Mouse (Mus musculus) 3134 (cell line): ENCODE results near the gene Kalrn.
A peak's percentile ranks its signal among the peaks of the same experiment; 100 is the strongest.

Source experiments
- DNase-seq: peaks from one replicate; pipeline ENCODE4 v3.0.0-alpha.2; 2011; ENCODE audit warnings: low spot score; ENCODE audit not compliant: insufficient read length; ENCODE audit errors: extremely low read depth

Kalrn gene

DNA sequence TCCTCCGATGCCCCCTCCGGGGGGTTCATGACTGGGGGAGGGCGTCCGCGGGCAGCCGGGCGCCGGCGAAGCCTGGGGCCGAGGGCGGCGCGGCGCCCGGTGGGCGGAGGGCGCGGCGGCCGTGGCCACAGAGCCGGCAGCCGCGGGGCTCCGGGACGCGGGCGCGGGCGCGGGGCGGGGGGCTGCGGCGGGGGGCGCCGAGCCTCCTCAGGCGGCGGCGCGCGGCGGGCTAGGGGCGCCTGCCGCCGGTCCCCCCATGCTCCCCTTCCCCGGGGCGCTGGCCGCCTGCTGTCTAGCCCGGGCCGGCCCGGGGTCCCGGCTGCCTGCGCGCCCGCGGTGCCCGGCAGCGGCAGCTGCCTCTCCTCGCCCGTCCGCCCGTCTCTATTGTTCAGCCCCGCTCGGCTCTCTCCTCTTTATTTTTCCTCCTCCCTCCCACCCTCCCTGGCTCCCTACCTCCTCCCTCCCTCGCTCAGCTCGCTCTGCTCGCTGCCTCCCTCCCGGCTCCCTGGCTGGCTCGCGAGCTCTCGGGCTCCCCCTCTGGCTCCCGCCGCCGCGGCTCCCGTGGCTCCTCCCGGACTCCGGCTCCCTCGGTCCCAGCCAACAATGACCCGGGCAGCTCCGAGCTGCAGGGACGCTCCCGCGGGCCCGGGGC is at the start of gene Kalrn:
Gene Kalrn (minus strand): TSS at position 382 of the 652 bp plus-strand sequence.
- DNase-seq, result peak; percentile 93

DNA sequence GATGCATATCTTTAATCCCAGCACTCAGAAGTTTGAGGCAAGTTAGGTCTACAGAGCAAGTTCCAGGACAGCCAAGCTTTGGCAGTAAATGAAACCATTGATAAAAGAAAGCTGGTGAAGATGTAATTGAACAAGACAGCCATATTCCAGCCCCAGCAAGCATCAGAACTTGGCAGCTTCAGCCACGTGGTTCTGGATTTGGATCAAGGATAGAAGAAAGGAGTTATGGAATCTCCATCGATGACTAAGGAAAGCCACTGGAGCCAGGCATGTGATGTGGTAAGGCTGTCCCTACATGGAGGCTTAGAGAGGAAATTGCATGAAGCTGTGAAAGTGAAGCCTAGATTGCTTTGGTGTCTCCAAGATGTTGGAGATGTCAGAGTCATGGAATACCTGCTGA is 40.7 kb upstream of the Kalrn start:
- DNase-seq, result peak; percentile 33

DNA sequence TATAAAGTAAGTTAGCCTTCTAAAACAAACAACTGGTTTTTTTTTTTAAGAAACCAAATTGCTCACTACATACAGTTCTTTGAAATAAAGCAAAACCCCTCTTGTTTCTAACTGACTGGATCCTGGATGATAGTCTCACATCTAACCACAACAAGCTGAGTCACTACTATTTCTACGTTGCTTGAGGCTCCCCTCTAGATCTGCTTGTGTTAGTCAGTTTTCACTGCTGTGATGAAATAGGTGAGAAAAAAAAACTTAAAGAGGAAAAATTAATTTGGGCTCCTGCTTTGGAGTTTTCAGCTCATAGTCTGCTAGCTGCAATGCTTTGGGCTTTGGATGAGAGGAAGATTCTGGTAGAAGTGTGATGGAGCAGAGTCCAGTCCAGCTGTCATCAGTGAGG is 36.8 kb upstream of the Kalrn start:
- peak; percentile 68 for DNase-seq

DNA sequence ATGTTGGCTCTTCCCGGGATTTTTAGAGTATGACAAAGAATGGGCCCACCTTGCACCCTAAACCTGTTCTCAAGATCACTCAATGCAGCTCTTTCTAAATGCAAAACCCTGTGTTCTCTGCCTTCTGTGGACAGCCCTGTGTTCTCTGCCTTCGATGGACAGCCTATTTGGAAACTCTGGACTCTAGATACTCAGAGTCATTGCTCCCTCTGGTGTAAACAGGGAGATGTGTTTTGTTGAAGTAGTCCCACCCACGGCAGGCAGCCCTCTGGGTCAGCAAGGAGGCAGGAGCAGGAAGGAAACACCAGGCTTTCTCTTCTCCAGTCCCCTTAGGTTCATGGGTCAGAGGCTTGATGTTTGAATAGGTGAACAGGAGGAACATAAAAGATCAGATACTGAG is 32.3 kb upstream of the Kalrn start:
- peak; percentile 39 for DNase-seq

DNA sequence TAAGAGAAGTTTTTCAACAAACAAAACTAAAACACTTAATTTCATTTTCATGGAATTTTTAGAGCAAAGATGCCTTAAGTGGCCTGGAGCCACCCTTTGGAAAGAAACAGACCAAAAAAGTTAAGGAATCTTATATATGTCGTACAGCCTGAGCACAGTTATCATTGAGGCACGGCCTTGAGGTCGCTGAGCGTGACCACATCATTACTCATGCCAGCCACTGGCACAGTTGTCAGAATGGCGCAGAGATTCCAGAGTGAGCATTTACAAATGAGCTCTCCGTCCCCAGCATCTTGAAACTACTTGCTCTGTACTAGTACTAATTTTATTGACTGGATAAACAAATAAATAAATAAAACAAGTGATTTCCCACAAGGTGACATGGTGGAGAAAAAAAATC is 30.5 kb upstream of the Kalrn start:
- DNase-seq, result peak; percentile 68

DNA sequence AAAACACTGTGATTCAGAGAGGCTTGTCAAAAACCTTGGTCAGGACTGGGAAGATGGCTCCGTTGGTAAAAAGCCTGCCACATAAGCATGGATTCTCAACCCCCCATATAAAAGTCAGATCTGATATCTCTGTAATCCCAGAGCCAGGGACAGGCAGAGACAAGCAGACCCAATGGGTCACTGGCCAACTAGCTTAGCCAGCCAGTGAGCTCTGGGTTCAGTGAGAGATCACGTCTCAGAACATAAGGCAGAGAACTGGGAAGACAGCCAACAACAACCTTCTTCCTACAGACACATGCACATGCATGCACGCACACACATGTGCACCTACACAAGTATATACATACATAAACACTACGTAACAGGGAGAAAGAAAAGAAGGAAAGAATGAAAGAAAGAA is 29.7 kb upstream of the Kalrn start:
- DNase-seq, result peak; percentile 59

DNA sequence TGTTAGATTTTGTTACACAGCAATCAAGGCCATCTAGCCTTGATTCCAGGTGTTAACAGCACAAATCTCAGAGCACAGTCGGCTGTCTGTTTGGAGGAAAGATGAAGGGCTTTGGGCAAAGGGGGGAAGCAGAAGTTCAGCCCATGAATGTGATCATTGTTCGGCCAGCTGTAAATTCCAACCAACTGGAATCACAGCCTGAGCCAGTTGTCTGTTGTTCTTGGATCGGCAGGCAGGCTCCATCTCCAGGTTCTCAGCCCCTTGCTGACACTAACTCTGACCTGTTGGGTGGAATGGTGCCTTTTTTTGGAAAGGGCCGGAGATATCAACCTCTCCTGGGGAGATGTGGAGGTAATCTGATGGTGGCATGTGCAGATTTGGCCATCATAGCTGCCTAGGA is 28.6 kb upstream of the Kalrn start:
- DNase-seq, result peak; percentile 30

DNA sequence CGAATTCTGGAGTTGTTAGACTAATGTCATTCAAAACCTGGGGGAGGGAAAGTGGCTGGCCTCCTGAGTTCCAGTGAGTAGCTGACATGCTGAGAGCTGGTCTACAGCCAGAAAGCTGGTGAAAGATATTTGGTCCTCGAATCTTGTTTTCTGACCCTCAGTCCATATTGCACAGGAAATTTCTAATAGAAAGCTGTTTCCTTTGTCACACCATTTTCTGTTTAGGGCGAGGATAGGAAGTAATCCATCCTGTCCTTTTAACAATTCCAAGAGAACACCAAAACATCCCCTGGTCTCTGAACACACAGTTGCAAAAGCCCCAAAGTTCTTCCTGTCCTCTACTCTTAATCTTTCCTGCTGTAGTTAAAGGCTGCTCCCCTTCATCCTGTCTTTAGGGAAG is 22.0 kb upstream of the Kalrn start:
- no peak for DNase-seq

DNA sequence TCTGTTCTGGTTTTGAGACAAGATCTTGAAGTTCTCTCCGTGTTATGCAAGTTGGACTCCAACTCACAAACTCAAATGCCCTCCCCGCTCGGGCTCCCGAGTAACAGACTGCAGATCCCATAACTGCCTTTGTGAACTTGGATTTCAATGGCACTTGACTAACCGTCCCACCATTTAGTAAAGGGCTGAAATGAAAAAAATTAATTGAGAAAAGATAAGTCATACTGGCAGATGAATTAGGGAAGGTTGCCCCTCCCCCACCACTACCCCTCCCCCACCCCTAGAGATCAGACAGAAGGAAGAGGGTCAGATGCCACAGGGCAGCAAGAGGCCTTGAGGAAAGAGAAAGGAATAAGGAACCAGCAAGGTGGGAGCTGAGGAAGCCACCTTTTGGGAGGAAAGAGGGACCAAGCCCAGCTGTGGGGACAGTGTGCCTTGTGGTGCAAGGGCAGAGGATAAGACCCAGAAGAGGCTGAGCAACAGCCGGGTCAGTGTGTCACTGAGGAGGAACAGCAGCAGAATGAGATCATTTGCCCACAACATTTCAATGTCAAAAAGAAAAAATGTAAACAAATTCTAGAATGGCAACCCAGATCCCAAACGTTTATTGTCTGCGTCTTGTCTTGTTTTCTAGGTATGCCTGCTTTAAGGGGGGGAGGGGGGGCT is 21.4 kb upstream of the Kalrn start:
- DNase-seq, result peak; percentile 25

DNA sequence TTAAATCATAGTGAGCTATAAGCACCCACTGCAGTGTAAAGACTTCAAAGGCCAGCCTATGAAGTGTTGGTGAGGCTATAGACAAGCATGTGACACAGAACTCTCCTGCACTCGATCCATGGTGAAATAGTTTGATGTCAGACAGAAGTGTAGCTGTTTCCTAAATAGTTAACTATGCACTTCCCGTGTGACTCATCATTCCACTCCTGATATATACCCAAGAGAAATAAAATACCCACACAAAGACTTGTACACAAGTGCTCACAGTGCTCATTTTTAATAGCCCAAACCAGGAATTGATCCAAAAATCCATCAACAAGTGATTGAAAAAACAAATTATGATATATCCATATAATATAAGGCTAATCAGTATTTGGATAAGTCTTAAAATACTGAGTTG is 19.4 kb upstream of the Kalrn start:
- no peak for DNase-seq

DNA sequence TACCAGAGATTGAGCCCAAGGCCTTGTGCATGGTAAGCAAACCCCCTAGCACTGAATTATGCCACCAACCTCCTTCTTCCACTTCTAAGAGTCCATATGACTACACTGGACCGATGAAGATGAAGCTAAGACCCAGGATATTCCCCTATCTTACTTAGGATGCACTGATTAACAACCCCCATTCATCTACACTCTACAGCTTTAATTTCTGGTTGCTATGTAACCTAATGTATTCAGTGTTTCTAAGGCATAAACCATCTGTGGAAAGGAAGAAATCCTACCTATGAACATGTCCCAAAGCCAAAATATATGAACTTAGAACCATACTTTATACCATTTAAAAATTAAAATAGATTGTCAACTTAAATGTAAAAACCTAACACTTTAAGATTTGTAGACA is 18.6 kb upstream of the Kalrn start:
- no peak for DNase-seq

DNA sequence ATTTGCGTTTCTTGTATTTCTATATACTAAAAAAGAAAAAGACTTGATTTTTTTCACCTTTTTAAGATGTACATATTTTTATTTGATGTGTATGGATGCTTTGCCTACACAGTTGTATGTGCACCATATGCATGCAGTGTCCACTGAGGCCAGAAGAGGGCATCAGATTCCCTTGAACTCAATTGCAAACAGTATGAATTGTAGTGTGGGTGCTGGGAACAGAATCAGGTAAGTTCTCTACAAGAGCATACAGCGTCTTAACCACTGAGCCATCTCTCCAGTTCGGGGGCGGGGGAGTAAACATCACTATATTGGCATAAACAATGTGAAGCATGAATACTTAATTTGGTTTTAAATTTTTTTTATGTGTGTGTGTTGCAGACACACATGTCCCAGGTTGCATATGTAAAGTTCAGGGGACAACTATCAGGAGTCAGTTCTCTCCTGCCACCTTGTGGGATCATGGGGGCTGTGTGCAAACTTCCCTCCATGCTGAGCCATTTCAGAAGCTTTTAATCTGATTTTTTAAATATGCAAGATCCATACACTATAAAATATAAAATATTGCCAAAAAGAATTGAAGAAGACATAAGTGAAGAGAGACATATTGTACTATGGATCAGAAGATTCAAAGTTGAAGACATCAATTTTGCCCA is 6.5 kb upstream of the Kalrn start:
- no peak for DNase-seq

DNA sequence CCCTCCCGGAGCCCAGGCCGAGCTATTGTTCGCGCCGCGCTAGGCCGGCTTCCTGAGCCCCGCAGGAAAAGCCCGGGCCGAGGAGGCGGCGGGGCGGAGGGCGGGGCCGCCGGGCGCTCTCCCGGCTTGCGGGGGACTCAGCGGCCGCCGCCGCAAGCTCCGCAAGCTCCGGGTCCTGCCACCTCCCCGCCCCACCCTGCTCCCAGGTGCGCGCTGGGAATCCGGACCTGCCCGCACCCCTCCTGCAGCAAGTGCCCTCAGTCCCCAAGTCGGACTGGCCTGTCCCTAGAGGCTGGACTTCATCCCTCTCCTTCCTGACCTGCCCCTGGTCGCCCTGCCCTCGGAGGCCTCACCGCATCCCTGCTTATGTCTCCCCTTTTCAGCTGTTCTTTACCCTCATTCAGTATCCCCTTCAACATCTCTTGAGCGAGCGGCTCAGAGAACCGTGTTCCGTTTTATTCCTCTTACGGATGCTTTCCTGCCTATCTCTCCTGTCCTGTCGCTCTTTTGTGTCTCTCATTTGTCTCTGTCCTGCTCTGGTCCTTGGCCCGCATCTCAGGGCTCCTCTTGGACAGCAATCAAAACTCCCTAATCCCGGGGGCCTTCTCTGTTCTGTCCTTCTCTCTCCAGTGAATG is 642 bp upstream of the Kalrn start:
- peak; percentile 83 for DNase-seq

DNA sequence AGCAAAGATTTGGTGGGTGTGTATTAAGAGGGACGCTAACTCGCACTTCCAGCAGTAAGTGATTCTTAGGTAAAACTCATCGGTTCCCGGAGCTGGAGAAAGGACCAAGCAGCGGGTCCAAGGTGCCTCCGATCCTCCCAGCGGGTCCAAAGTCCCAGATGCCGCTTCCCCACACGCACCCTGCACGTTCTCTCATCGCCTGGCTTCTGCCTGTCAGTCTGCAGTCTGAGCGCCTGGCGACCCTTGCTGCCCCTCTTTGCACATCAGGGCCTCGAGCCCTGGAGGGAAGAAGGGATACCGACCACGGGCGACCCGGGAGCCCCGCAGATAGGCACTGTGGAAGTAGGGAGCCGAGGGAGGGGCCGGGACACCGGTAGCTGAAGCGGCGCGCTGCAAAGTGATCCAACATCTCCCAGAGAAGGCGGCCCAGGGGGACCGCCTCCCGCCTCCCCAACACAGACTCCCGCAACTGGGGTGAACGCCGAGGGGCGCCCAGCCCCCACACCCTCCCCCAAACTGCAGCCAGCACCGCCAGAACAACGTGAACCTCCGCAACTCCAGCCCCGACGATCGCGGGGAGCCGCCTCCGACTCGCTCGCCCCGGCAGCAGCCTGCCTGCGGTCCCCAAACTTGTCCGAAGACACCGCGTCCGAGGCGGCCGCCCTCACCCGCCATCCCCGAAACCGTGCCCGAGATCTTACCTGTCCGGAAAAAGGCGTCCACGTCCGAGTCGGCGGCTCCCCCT is 754 bp downstream of the Kalrn start:
- DNase-seq, result peak; percentile 77

DNA sequence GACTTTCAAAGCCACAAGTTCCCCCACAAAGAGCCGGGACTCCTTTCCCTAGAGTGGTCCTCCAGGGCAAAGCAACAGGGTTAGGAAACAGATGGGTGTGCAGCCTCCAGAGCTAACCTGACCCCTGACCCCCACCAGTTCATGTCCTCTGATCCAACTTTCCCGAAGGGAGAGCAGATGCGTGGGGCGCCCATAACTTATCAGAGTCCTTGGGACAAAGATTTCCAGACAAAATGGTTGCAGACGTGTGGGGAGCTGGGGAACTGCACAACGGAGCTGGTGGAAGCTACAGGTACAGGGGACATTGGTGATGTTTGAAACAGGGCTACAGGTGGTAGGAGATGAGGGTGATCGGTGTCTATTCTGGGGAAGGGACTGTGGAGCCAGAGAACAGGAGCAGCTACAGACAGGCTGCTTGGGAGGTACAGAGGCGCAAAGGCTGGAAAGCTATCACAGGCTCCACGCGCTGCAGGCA is 1.4 kb downstream of the Kalrn start:
- peak; percentile 22 for DNase-seq

DNA sequence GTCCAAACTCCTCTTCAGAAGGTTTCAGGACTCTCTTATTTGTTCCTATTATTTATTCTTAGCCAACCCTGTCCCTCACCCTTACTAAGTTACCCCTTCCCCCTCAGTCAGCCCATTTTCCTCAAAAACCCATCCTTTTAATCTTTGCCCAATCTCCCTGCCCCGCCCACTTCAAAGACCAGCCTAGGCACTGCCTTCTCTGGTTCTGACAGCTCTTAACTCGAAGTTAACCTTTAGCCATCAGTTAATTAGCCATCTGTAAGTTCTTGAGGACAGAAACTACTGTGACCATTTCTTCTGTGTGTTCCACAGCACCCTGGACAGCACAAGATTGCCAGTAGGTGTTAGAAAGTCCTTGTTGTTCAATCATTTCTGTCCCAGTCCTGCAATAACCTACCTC is 3.4 kb downstream of the Kalrn start:
- no peak for DNase-seq

DNA sequence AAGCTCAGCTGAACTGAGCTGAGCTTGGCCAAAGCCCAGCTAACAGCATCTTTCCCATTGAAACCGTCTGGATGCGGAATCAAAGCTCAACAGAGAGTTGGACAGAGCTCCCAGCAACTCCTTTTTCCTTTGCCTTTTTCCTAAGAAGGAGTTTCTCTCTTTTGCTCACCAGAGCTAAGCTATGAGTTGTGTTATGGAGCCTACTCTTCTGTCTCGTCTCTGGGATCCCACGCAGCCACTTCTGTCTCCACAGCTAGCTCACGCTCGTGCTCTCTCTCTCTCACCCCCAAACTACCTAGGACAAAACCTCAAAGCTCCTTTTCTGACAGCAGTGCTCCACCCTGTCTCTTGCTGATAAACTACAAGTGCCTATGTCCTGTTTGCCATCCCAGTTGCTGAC is 4.5 kb downstream of the Kalrn start:
- DNase-seq, result no peak

DNA sequence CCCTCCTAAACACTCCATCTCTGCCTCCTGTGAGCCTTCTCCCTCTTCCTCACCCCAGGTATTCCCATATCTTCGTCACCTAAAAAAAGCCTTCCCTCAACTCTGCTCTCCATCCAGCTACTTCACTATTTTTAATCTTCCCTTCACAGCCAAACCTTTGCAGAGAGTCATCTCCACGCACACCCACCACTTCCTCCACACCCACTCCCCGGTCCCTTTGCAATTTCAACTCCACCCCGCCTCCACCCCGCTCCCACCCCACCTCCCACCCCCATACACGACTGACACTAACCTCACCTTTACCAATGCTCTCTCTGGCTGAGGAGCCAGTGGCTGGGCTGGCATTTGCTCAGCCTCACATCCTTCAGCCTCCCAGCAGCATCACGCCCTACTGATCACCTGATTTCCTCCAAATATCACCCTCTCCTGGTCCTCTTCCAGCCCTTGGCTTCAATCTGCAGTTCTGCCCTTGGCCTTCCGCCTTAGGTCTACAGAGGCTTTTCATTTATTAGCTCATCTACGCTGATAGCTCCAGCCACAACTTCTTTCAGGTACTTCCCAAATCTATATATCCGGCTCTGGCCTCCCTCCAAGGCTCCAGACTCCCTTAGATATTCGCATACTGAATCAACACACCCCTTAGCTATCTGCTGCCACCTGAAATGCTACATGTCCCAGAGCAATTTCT is 9.6 kb downstream of the Kalrn start:
- DNase-seq, result no peak

DNA sequence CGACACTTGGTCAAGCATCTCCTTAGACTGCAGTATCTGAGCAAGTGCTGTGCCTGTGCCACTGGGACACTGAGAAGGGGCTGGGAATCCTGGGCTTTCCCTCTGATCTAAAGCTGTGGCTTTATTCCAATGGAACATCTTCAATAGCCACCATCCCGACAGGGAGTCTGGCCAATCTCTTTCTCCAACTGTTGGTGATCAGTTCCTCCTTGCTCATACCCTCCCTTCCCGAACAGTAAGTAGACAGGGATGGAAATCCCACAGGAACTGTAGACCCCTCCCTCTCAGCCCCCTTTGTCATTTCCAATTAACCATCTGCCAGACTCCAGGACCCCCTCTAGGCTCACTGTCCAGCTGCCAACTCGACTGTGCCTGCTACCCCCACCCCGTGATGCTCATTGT is 11.6 kb downstream of the Kalrn start:
- DNase-seq, result no peak

DNA sequence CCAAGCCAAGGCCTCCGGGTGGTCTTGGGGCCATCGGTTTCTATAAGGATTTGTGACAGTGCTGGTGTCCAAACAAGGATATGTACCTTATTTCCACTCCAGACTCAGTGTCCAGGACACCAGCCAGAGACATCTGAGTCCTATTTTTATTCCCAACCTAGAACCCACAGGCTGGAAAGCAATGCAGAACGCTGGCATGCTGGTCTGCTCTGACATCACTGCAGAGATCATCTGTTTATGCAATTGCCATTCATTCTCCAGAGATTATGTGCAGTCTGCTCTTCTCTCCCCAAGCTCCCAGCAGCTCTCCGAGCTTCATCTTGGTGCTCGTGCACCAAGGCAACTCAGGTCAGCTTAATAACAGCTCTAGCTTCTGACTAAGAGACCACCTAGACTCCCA is 12.5 kb downstream of the Kalrn start:
- DNase-seq, result peak; percentile 25
